Mouse (Mus musculus) right cerebral cortex, postnatal 10 days (tissue): ENCODE measurements at regions not wholly inside any gene's neighbourhood (a gene's known extent, or its start where the extent isn't known, plus 50 kb on each side); places are given as distances from the start of the nearest gene placed in this dataset.

Source experiments
- DNase-seq, 2 experiments: peaks; one replicate each; pipeline ENCODE4 v3.0.0; 2021; ENCODE audit warnings: low spot score in 2 of 2

DNA sequence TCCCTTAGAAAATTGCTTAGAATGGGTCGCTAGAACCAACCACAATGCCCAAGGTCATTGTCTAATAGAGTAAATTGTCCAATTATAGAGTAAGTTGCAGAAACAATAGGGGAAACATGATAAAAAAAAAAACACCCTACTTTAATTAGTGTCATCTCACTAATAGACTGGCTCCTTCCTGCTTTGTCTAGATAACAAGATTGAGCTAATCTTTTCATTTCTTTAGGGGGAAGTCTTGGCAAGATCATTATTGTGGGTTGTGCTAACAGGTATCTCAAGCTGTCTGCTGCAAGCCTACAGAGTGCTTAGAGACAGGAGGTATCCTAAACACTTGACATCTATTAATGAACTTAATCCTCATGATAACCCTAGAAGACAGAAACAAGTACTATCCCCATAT, 615.9 kb downstream of the Gbe1 start:
- DNase-seq, result no peak

DNA sequence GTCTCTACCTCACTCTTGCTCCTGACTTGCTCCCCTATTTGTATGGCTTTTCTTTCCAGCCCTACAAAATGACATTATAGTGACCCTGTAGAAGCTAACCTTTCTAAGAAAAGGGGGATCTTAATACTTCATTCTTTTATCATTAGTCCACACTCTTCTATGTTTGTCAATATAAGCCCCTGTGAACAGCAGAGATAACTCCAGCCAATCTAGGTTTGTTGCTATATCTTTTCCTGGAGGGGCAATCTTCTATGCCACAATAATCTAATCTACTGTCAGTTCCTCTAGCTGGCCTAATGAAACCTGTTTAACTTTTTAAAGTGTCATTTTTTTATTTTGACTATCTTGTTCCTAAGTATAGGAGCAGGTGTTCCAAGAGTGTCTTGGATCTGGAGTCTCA, 622.2 kb downstream of the Gbe1 start:
- DNase-seq, result no peak

DNA sequence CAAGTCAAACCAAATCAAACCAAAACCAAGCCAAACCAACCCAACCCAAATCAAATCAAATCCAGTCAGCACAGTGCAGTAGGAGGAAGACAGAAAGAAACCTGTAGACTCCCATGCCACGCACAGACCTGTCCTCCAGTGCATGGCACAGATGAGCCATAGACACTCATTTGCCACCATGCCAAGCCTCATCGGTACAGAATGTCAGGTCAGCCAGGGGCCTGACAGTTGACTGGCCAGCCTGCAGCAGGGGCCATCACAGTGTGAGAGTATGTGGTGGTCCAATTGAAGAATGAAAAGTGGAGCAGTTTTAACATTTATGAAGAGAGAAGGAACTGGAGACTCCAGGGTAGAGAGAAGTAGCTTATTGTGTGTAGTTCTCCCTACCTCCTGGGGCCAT, 639.2 kb downstream of the Gbe1 start:
- no peak for DNase-seq
